Comparison of ENCODE assay signal across 8 mouse cellular contexts in the genomic region with DNA sequence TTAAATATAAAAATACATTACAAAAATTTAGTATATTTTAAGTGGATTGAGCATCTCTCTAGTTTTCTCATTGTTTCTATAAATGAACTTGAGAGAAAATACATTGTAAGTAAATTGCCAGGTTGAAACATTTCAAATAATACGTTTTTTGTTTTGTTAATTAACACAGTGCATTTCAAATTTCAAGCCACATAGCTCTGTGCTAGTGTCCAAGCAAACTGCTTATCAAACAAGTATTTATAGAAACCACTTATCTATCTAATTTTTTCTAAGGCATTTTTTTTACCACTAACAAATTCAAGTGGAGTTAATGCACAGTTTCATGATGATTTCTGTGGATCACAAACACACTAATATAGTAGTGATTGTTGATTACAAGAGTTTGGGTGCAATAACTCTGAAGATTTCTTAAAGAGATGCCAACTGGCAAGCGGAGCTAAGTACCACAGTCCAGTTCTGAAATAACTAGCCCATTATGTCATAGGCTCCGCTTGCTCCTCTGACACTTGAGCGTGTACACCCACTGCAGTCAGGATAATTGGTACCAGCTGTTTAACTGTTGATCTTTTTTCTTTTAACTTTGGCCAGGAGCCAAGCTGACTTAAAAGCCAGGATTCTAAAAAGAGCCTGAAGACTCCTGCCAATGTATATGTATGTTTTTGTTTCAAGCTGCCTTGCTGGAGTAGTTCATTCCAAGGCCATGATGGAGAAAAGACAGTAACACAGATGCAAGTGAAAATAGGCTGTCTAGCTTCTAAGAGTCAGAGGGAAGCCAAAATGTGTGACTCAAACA.
DNase-seq lines count a peak whose midpoint lies in the region; ATAC-seq lines count a peak whose summit lies in the region.

No protein-coding gene starts in this region.

- H3K4me2 ChIP-seq in forebrain, embryonic 11.5 days (ENCODE audit: low read depth, low read length, severe bottlenecking), result no peak overlapping the region
- peak overlapping the region; percentile 22; the same call in 1 of the 2 replicates for H3K4me2 ChIP-seq in heart, embryonic 16.5 days (ENCODE audit: low read depth, low read length)
- H3K4me2 ChIP-seq in midbrain, embryonic 16.5 days (ENCODE audit: low read length), result no peak overlapping the region

- H3K27ac ChIP-seq in forebrain, embryonic 11.5 days (ENCODE audit: low read depth, low read length), result no peak overlapping the region
- H3K27ac ChIP-seq in heart, embryonic 16.5 days (ENCODE audit: low read length), result peak overlapping the region; percentile 76
- no peak overlapping the region for H3K27ac ChIP-seq in midbrain, embryonic 16.5 days (ENCODE audit: low read length)

- no peaks in the 10 kb centered on the region for H3K36me3 ChIP-seq in forebrain, embryonic 11.5 days (ENCODE audit: control insufficient read depth, insufficient read depth, low read length)
- H3K36me3 ChIP-seq in heart, embryonic 16.5 days (ENCODE audit: control insufficient read depth, insufficient read depth), result no peaks in the 10 kb centered on the region
- H3K36me3 ChIP-seq in midbrain, embryonic 16.5 days (ENCODE audit: control insufficient read depth, insufficient read depth, low read length), result no peaks in the 10 kb centered on the region

- no peak overlapping the region for H3K9ac ChIP-seq in forebrain, embryonic 11.5 days (ENCODE audit: low read length)
- no peak overlapping the region for H3K9ac ChIP-seq in heart, embryonic 16.5 days (ENCODE audit: low read length)
- H3K9ac ChIP-seq in midbrain, embryonic 16.5 days (ENCODE audit: low read depth, low read length), result no peak overlapping the region

- ATAC-seq in frontal cortex, adult (ENCODE audit: low TSS enrichment), result peak; percentile 85
- peak; percentile 90 for ATAC-seq in forebrain, embryonic 11.5 days (replicated peaks; ENCODE audit: low FRiP score)
- ATAC-seq in heart, embryonic 16.5 days (replicated peaks; ENCODE audit: extremely low read depth, insufficient read depth, low FRiP score), result peak; percentile 98
- peak; percentile 93 for ATAC-seq in midbrain, embryonic 16.5 days

- DNase-seq in frontal cortex, postnatal 25 days (ENCODE audit: low spot score in 2 of 2), result no peak
- no peak for DNase-seq in forebrain, embryonic 11.5 days (ENCODE audit: low spot score)
- peak; percentile 27 to 48 for DNase-seq in left cerebral cortex, postnatal 10 days (ENCODE audit: extremely low spot score in 1 of 2, low spot score in 2 of 2)
- DNase-seq in cerebellum, adult 11-12 months, result no peak
- no peak for DNase-seq in adrenal gland, adult 18-20 months (ENCODE audit: low spot score in 2 of 2)

- 40% methylated on average over 4 of the region's 4 CpGs for WGBS in forebrain, embryonic 11.5 days
- 14% methylated on average over 4 of the region's 4 CpGs for WGBS in heart, embryonic 16.5 days
- 27% methylated on average over 4 of the region's 4 CpGs for WGBS in midbrain, embryonic 16.5 days

- H3K9me3 ChIP-seq in forebrain, embryonic 11.5 days (ENCODE audit: control insufficient read depth, low read length), result no peaks in the 10 kb centered on the region
- H3K9me3 ChIP-seq in heart, embryonic 16.5 days (replicated peaks; ENCODE audit: control insufficient read depth, low read length), result no peaks in the 10 kb centered on the region
- no peaks in the 10 kb centered on the region for H3K9me3 ChIP-seq in midbrain, embryonic 16.5 days (replicated peaks; ENCODE audit: control insufficient read depth, low read length, poor library complexity, severe bottlenecking)

- no peaks in the 10 kb centered on the region for H3K27me3 ChIP-seq in forebrain, embryonic 11.5 days (ENCODE audit: control insufficient read depth, insufficient read depth, low read length)
- no peaks in the 10 kb centered on the region for H3K27me3 ChIP-seq in heart, embryonic 16.5 days (ENCODE audit: control insufficient read depth, insufficient read depth, low read length)
- no peaks in the 10 kb centered on the region for H3K27me3 ChIP-seq in midbrain, embryonic 16.5 days (ENCODE audit: control insufficient read depth, insufficient read depth, low read depth, low read length)

- H3K4me3 ChIP-seq in forebrain, embryonic 11.5 days (ENCODE audit: low read depth, low read length), result no peak overlapping the region
- H3K4me3 ChIP-seq in heart, embryonic 16.5 days (ENCODE audit: low read length), result no peak overlapping the region
- no peak overlapping the region for H3K4me3 ChIP-seq in midbrain, embryonic 16.5 days (ENCODE audit: low read depth, low read length)

- 0 out of 2 replicates have a peak, but pooled peaks cover 2% of the 10 kb centered on the region for H3K4me1 ChIP-seq in forebrain, embryonic 11.5 days (replicated peaks; ENCODE audit: control insufficient read depth, insufficient read depth, low read length)
- peaks cover 2% of the 10 kb centered on the region; the same call in 1 of the 2 replicates for H3K4me1 ChIP-seq in heart, embryonic 16.5 days (ENCODE audit: control insufficient read depth, insufficient read depth, low read length)
- H3K4me1 ChIP-seq in midbrain, embryonic 16.5 days (ENCODE audit: control insufficient read depth, insufficient read depth, low read length), result peaks cover 8% of the 10 kb centered on the region

- intact Hi-C loops in left cerebral cortex, postnatal 10 days (cut with DNase I), result no loop called here

Comparison
In these comparisons a context has a peak if more than half of its experiments do, and no peak if none do; other contexts are left out.
1. DNase-seq: peak in left cerebral cortex, postnatal 10 days (2 of 2); none in frontal cortex, postnatal 25 days (0 of 2), forebrain, embryonic 11.5 days (single experiment), cerebellum, adult 11-12 months (single experiment) and adrenal gland, adult 18-20 months (0 of 2).
2. Peak in every context shown above with its lines, with median percentiles within 50 percentile points of each other: ATAC-seq.